Mouse (Mus musculus) stomach, postnatal 0 days (tissue): Measurements from ENCODE around the gene Hdac4.

Experiments used
- CTCF ChIP-seq: IDR thresholded peaks from 2 replicates; pipeline ENCODE4 v1.5.1; 2016; ENCODE audit warnings: antibody characterized with exemption, low read depth, mild to moderate bottlenecking, moderate library complexity
- EP300 ChIP-seq: optimal IDR thresholded peaks from 2 replicates; pipeline ENCODE3; 2016; ENCODE audit warnings: antibody characterized with exemption

DNA sequence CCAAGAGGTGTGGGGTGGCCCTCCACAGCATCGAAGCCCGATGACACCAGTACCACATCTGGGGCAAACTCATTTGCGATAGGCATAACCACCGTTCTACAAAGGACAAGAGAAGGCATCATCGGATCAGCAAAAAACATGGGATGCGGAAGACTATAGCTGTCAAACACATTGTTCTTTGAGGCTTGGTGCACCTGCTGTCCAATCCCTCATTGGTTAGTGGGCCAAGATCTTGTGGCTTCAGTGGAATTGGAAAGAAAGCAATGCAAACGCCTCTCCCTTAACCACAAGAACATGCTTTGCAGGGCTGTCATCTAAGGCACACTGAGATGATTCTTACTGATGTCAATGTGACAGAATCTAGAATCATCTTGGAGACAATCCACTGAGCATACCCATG lies 248.1 kb downstream of the Hdac4 start:
- TF ChIP-seq CTCF (no peak), EP300 (no peak)
